Mouse (Mus musculus) E14TG2a.4 (cell line): ENCODE data around the gene Tmem41a.

ENCODE experiments used
- CTCF ChIP-seq: conservative IDR thresholded peaks from 2 replicates; pipeline ENCODE4 v1.5.1; 2014; ENCODE audit warnings: low read length
- NANOG ChIP-seq: IDR thresholded peaks from 2 replicates; pipeline ENCODE4 v1.6.1; 2014; ENCODE audit warnings: borderline replicate concordance, low read length, mixed read lengths
- POU5F1 ChIP-seq: IDR thresholded peaks from 2 replicates; pipeline ENCODE4 v1.6.1; 2014; ENCODE audit warnings: low read length, borderline replicate concordance

- TF ChIP-seq CTCF = no peak
- TF ChIP-seq NANOG = no peak
- no peak for TF ChIP-seq POU5F1
Measured at GRCm38 (mm10) chr16:21906902-21907301, 40.5 kb downstream of the Tmem41a start.
